Mouse (Mus musculus): ENCODE results near the gene Madcam1. TPM values are rescaled to one million over a fixed set of nuclear protein-coding genes. Genes with fewer than 3 reads are reported as not detected.
"Not testable (repeated sequence)": the region's sequence is repeated elsewhere in the genome, so short reads cannot be mapped to it uniquely, and the experiment has no call there.

Gene Madcam1
- total and polyA plus RNA-seq, 3 experiments, result not detected

DNA sequence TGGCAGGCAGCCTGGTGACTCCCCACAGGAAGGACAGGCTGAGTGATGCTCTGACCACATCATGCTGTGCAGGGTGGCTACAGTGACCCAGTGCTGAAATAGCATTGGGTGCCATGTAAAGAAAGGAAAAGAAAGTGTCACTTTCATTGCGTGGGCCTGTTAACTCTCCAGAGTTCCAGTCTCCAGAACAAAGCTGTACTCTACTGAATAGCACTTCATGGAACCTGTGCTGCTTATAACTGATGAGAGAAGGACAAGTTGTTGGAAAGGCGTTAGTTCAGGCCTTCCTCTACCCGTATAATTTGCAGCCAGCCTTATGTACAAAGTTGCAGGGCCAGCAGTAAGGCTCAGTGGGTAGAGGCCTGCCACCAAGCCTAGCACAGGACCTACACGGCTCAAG lies 24.4 kb downstream of the Madcam1 start, which contains the start of gene Gzmm:
Gzmm (plus strand) TSS at position 301 of the 400 bp plus-strand sequence.
- no peak for DNase-seq

DNA sequence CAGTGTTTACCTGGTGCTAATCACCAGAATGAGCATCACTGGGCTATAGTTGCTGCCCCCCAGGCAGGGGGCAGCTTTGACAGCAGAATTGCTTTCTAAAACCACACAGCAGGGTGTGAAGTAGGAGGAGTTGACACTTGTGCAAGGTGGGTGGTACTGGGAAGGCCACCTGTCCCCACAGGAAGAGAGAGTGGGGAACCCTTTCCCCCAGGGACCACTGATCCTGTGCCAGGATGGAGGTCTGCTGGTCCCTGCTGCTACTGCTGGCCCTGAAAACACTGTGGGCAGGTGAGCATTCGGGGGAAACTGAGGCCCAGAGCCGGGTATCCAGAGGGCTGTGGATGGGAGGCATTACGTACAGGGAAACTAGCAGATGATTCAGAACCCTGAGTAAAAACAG lies 24.8 kb downstream of the Madcam1 start:
- DNase-seq, result no peak

DNA sequence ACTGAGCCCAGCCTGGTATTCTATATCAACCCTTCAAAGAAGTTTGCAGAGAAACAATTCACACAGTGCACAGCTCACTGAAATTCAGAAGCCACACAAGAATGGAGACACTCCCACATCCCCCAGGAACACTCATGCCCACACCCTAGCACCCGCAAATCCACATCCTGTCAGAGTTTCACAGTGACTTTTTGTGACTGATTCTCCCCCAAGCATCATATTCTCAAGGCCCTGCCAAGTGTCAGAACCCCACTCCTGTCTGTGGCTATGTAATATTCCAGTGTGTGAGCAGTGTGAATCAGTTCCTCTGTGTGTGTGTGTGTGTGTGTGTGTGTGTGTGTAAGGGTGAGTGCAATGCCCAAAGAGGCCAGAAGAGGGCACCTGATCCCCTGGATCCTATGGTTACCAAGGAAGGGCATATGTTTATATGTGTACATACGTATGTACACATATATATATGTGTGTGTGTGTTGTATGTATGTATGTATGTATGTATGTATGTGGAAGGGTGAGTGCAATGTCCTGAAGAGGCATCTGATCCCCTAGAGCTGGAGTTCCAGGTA lies 27.7 kb downstream of the Madcam1 start:
- DNase-seq, result no peak

DNA sequence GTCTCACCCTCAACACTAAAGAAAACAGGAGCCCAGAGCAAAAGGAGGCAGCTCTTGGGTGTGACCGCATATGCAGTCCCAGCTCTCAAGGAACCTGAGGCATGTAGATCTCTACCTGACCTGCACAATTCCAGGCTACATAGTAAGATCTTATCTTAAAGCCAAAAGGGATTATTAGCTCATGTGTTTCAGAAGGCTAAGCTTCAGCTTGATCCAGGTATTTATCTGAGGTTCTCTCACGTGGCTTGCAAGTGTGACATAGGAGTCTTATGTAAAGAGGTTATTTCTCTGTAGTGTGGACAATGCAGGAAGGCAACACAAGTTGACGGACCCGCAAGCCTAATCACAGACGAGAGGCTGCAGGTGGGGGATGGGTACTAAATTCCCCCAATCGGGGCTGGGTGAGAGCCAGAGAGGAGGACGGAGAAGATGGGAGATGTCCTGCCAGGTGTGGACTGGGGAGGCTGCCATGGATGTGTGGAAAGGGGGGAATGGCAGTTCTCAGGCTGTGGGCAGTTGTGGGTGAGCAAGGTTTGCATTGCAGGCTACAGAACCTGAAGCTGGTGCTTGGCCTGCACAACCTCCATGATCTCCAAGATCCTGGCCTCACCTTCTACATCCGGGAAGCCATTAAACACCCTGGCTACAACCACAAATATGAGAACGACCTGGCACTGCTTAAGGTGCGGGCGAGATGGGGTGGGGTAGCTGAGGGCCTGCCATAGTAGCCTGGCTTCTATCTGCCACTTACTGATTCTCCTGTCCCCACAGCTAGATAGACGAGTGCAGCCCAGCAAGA lies 29.4 kb downstream of the Madcam1 start:
- peak; percentile 6 for DNase-seq

- DNase-seq, result no peak
Measured at GRCm38 (mm10) chr10:79694379-79694655, 30.0 kb downstream of the Madcam1 start.

DNA sequence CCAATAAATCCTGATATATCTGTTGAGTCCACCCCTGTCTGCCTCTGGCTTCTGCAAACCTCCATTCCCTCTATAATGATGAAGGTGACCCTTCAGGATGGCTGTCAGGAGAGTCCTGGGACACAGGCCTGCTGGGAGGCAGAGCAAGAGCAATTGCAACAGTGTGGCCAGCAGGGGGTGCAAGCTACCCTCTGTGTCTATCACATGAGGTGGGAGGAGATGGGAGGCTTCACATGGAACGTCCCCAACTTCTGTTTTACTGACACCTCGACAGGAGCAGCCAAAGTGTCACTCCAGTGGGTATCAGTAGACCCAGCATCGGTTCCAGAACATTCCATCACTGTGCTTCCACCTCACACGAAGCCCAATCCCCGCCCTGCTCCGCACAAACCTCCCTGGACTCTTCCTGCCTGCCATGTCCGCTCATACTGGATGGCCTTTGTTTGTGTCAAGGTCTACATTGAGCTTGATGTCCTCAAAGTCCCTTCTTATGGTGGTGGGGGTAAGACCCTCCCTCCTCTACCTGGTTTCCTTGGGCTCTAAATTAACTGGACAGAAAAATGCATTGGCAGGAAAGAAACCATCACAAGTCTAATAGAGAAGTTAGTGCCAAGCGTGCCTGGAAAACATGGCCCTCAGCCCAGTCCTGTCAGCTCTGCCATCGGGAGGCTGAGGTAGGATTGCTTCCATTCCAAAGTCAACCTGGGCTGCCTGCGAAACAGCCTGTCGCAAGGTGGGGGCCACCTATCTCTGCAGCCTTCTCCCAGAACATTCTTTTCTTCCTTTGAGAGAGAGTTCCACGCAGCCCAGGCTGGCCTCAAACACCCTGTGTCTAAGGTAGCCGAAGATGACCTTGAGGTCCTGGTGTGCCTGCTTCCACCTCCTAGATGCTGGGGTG lies 31.1 kb downstream of the Madcam1 start:
- DNase-seq, result peak; percentile 81

DNA sequence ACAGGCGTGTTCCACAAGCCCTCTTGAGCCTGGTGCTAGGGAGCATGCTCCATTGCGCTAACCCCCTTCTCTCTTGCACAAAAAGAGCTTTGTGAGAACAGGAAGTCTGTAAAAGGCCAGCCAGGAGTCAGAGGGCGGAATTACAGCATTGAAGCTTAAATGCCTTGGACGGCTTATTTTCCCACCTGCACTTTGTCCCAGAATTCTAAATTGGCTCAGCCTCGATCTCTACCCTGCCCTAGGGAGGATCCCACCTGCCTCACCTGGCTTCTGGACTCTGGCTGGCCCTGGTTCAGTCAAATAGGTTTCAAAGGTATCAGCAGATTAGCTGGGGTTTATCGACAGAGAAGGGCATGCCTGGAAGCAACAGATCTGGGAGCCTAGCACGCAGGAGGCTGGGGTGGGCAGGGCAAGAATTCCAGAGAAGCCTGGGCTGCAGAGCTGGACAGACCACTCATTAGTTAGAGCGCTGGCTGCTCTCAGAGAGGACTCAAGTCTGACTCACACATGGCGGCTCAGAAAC lies 31.8 kb downstream of the Madcam1 start:
- no peak for DNase-seq

- no peak for DNase-seq
Measured at GRCm38 (mm10) chr10:79697916-79698315, 33.6 kb downstream of the Madcam1 start.

DNA sequence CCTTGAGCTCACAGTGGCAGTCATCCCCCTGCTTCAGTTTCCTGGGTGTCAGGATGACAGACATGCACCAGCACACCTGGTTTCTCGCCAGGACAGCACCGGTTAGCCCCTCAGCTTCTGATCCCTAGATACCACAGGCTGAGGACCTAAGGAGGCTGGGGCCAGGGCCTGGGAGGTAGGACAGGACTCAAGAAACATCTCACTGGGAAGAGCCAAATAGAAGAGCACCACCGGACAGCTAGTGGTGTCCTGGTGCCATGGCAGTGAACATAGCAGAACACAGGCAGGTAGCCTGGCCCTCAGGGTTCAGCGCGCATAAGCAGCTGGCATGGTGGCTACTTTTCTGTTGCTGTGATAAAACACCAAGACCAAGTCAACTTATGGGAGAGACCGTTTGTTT lies 34.1 kb downstream of the Madcam1 start:
- DNase-seq, result no peak

- DNase-seq, result no peak
Measured at GRCm38 (mm10) chr10:79700676-79701075, 36.3 kb downstream of the Madcam1 start.

GRCm38 (mm10) chr10:79701443-79702129 lies 37.2 kb downstream of the Madcam1 start:
- DNase-seq, result no peak

DNA sequence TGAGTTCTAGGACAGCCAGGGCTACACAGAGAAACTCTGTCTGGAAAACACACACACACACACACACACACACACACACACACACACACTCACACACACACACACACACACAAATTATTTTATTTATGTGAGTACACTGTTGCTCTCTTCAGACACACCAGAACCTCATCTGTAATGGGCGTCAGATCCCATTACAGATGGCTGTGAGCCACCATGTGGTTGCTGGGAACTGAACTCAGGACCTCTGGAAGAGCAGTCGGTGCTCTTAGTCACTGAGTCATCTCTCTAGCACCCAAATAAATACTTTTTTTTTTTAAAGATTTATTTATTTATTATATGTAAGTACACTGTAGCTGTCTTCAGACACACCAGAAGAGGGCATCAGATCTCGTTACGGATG lies 38.6 kb downstream of the Madcam1 start:
- not testable (repeated sequence) for DNase-seq

- DNase-seq, result no peak
Measured at GRCm38 (mm10) chr10:79703541-79703940, 39.2 kb downstream of the Madcam1 start.

- DNase-seq, result peak; percentile 99
Measured at GRCm38 (mm10) chr10:79704065-79704969, 40.0 kb downstream of the Madcam1 start, which contains the start of gene Bsg. Gene Bsg (plus strand): TSS chr10:79704491.

GRCm38 (mm10) chr10:79704970-79705360 lies 40.6 kb downstream of the Madcam1 start:
- DNase-seq, result no peak

DNA sequence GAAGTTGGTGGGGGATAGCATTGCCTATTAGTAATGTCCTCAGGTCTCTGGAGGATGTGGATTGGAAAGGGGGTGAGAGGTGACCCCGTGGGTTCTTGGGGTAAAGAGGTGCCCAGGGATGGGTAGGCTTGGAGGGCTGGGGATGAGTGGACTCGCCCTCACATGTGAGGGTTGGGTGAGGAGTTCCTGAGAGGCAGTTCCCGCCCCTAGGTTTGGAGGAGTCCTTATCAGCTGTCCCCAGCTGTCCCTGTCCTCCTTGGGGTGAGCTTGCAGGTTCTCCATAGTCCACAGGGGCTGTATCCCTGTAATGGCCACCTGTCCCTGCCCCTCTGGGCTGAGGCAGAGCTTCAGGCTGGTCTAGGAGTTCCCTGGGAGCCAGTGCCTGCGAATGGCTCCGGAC lies 41.6 kb downstream of the Madcam1 start:
- no peak for DNase-seq

GRCm38 (mm10) chr10:79706406-79707094 lies 42.2 kb downstream of the Madcam1 start:
- no peak for DNase-seq

- no peak for DNase-seq
Measured at GRCm38 (mm10) chr10:79707162-79707561, 42.8 kb downstream of the Madcam1 start.

DNA sequence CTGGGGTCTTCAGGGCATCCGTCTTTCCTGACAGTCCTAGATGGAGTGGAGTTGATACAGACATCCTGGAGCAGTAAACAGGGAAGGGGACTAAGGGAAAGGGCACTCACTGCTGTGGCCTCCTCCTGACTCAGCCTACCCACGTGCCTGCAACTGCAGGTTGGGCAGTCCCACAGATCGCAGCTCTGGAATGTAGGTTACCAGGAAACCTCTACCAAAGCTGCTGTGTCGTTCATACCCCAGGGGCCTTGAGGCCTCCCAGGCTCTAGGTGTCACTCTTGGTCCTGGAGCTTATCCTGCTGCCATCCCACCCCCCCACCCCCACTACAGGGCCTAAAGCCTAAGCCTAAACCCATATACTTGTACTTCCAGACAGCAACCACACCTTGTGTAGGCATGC lies 43.4 kb downstream of the Madcam1 start:
- no peak for DNase-seq

DNA sequence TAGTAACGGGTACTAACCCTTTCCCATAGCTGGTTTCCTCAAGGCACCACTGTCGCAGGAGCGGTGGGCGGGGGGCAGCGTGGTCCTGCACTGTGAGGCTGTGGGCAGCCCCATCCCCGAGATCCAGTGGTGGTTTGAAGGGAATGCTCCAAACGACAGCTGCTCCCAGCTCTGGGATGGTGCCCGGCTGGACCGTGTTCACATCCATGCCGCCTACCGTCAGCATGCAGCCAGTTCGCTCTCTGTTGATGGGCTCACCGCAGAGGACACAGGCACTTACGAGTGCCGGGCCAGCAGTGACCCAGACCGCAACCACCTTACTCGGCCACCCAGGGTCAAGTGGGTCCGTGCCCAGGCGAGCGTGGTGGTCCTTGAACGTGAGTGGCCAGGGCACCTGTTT lies 44.3 kb downstream of the Madcam1 start:
- no peak for DNase-seq
